Mouse (Mus musculus): ENCODE measurements around the gene Ndp. TPM values are rescaled to one million over a fixed set of nuclear protein-coding genes. Genes with fewer than 3 reads are reported as not detected.

The Ndp gene
- polyA plus RNA-seq (2016; fragmentation: Nextera tagmentation; extraction: Ambion mirVana), result 0.19 and 0.33 TPM in 2 replicates

DNA sequence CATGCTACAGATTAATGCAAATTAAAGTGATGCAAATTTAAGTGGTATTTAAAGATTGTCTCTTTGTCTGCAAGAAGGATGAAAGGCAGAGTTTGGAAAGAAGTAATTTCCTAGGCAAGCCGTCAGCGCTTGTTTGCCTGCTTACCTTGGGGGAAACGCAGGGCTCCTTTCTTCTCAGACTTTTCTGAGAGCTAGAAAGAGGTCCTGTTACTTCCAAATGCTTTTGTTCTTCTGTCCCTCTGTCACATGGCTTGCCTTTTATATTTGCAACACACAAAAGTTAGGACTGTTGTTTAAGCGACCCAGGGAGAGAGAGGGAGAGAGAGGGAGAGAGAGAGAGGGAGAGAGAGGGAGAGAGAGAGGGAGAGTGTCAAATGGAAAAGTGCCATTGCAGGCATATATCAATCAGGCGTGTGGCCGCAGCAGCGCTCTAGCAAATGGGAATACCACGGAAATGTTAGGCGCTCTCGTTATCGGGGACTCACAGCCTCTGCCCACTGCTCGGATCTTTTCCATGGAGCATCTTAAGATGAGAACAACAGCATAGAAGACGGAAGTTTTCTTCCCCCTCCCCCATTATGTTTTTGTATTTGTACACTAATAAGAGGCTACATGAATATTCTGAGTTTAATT is at the start of gene Ndp:
Ndp (minus strand) TSS at position 534 of the 633 bp plus-strand sequence.
- Histone ChIP-seq H3K27me3 (ENCODE audit: insufficient read depth, poor library complexity, severe bottlenecking) (peaks cover 6% of the 10 kb centered on the region; the same call in 1 of the 2 replicates), H3K36me3 (no peaks in the 10 kb centered on the region), H3K4me3 (peak within 1 kb of the TSS; percentile 39), H3K9me3 (no peaks in the 10 kb centered on the region), H3K27ac (no peak within 1 kb of the TSS), H3K4me1 (no peaks in the 10 kb centered on the region)
- no peak for DNase-seq (ENCODE audit: low spot score)
- WGBS, result 19% methylated on average over 13 of the region's 13 CpGs

DNA sequence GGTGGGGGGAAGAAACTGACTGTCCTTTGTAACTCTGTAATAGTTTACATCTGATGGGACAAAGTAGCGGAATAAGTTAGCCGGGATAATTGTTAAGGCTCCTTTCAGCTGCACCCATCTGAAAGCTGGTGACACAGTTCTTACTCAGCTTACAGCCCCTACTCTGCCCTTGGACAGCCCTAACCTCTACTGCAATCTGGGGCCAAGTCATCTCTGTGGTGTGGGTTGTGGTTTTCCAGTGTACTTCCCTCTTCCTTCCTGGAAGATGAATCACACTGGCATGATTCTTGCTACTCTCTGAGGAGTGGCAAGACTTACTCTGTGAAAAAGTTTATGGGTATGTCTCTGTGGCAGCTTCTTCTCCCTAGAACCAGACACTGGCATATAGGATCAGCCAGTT is 43.2 kb upstream of the Ndp start:
- Histone ChIP-seq H3K9me3 (no peaks in the 10 kb centered on the region), H3K27me3 (ENCODE audit: insufficient read depth, poor library complexity, severe bottlenecking) (no peaks in the 10 kb centered on the region), H3K4me3 (no peak overlapping the region), H3K27ac (no peak overlapping the region), H3K4me1 (no peaks in the 10 kb centered on the region), H3K36me3 (no peaks in the 10 kb centered on the region)
- 88% methylated on average over 2 of the region's 2 CpGs for WGBS
- DNase-seq (ENCODE audit: low spot score), result no peak

DNA sequence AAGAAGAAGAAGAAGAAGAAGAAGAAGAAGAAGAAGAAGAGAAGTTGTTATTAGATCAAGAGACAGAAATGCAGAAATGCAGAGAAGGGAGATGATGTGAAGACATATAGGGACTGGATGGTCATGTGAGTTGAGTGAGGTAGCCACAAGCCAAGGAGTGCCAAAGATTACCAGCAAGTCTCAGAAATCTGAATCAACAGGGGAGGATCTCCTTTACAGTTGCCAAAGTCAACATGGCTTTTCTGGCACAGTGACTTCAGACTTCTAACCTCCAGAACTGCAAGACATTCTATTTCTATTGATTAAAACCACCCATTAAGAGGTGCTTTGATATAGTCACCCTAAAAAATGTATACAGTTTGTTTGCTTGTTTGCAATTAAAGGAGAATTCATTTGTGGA is 6.4 kb upstream of the Ndp start:
- H3K27me3 ChIP-seq (ENCODE audit: insufficient read depth, poor library complexity, severe bottlenecking), result no peaks in the 10 kb centered on the region
- H3K4me3 ChIP-seq, result no peak overlapping the region
- no peak for DNase-seq (ENCODE audit: low spot score)
- H3K4me1 ChIP-seq, result no peaks in the 10 kb centered on the region
- no peaks in the 10 kb centered on the region for H3K36me3 ChIP-seq
- no peak overlapping the region for H3K27ac ChIP-seq
- H3K9me3 ChIP-seq, result no peaks in the 10 kb centered on the region

DNA sequence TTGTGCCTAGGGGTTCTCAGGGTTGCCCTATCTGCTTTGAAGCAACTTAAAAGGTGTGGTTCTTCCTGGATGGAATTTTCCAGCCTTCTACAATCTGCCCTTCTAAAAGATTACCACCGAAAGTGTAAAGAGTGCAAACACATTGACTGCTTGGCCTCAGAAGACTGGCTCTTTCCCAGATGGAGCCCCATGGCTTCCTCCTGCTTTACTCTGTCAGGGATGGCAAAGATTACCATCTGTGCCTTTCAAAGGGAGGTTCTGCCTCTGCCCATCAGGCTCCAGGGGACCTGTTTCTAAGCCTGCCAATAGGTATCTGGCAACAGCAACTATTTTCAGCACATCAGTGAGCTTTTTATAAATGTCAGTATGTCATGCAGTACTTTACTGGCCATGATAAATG is 1.5 kb upstream of the Ndp start:
- WGBS, result 56% methylated on average over 1 of the region's 1 CpGs
- H3K27ac ChIP-seq, result no peak overlapping the region
- H3K4me1 ChIP-seq, result no peaks in the 10 kb centered on the region
- H3K9me3 ChIP-seq, result no peaks in the 10 kb centered on the region
- no peaks in the 10 kb centered on the region for H3K36me3 ChIP-seq
- no peak overlapping the region for H3K4me3 ChIP-seq
- peaks cover 6% of the 10 kb centered on the region; the same call in 1 of the 2 replicates for H3K27me3 ChIP-seq (ENCODE audit: insufficient read depth, poor library complexity, severe bottlenecking)
- no peak for DNase-seq (ENCODE audit: low spot score)

- no peaks in the 10 kb centered on the region for H3K4me1 ChIP-seq
- no peaks in the 10 kb centered on the region for H3K9me3 ChIP-seq
- H3K36me3 ChIP-seq, result no peaks in the 10 kb centered on the region
- H3K4me3 ChIP-seq, result no peak overlapping the region
- H3K27me3 ChIP-seq (ENCODE audit: insufficient read depth, poor library complexity, severe bottlenecking), result peaks cover 6% of the 10 kb centered on the region; the same call in 1 of the 2 replicates
- H3K27ac ChIP-seq, result no peak overlapping the region
- no peak for DNase-seq (ENCODE audit: low spot score)
- 47% methylated on average over 4 of the region's 4 CpGs for WGBS
Observed at GRCm38 (mm10) chrX:16911911-16912310, 337 bp upstream of the Ndp start.

- Histone ChIP-seq H3K27me3 (ENCODE audit: insufficient read depth, poor library complexity, severe bottlenecking) (peaks cover 6% of the 10 kb centered on the region; the same call in 1 of the 2 replicates), H3K4me3 (peak overlapping the region; percentile 39)
- no peak for DNase-seq (ENCODE audit: low spot score)
Observed at GRCm38 (mm10) chrX:16910211-16911095, 1.1 kb downstream of the Ndp start.

DNA sequence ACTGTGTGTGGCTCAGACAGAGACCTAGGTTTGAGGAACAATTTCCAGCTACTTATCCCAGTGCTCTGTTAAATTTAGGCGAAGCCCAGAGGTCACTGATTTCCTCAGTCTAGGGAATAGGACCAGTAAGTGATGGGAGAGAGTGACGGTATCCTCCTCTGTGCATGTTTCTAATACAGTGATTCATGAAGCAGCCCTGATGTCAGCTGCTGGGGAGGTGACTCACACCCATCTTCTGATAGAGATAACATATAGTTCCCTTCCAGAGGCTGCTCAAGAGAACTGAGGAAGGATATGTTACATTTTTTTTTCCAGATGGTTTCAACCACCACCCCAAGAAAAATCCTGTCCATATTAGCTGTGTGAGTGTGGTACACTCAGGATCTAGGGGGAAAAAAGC is 2.9 kb downstream of the Ndp start:
- Histone ChIP-seq H3K4me3 (no peak overlapping the region), H3K36me3 (no peaks in the 10 kb centered on the region), H3K9me3 (no peaks in the 10 kb centered on the region), H3K27me3 (ENCODE audit: insufficient read depth, poor library complexity, severe bottlenecking) (peaks cover 6% of the 10 kb centered on the region; the same call in 1 of the 2 replicates), H3K4me1 (no peaks in the 10 kb centered on the region), H3K27ac (no peak overlapping the region)
- WGBS, result 51% methylated on average over 2 of the region's 2 CpGs
- DNase-seq (ENCODE audit: low spot score), result no peak

More at GRCm38 (mm10) chrX:16910211-16911095, 1.1 kb downstream of the Ndp start:
- no peaks in the 10 kb centered on the region for H3K36me3 ChIP-seq
- no peaks in the 10 kb centered on the region for H3K4me1 ChIP-seq
- no peaks in the 10 kb centered on the region for H3K9me3 ChIP-seq
- H3K27ac ChIP-seq, result no peak overlapping the region
- 21% methylated on average over 18 of the region's 18 CpGs for WGBS

GRCm38 (mm10) chrX:16907554-16907953 is 4.0 kb downstream of the Ndp start:
- no peaks in the 10 kb centered on the region for H3K4me1 ChIP-seq
- 70% methylated on average over 6 of the region's 6 CpGs for WGBS
- H3K4me3 ChIP-seq, result no peak overlapping the region
- no peak overlapping the region for H3K27ac ChIP-seq
- peaks cover 6% of the 10 kb centered on the region; the same call in 1 of the 2 replicates for H3K27me3 ChIP-seq (ENCODE audit: insufficient read depth, poor library complexity, severe bottlenecking)
- H3K9me3 ChIP-seq, result no peaks in the 10 kb centered on the region
- DNase-seq (ENCODE audit: low spot score), result no peak
- no peaks in the 10 kb centered on the region for H3K36me3 ChIP-seq

DNA sequence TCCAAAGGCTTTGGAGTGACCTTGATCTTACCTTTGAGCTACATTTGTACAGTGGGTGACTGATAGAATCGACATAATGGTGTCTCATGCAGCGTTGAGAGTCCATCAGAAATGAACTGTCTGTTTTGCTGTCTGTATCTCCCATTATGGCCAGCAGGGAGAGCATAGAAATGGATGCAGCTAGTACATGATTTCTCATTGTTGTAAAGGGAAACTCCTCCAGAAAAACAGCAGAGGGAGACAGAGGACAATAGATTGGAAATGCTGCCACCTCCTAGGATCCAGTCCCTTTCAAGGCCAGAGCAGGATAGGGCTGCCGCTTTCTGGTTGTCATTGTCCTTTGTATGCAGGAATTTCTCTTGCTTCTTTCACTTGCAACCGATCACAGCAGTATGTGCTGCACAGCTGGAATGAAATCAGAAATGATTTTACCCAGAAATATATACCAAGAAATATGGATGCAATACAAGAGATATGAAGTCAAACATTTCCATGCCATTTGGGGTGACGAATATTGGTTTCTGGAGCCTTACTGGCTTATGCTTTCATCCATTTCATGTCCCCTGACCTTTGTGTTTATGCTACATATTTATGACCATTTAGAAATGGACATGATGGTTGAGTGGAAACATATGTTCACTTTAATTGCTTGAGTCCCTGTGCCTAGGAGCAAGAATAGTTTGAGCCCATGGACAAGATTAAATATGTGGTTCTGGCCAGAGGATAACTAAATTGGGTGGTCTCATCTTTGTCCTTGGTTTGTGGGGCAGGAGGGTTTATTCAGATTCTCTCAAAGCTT is 17.0 kb downstream of the Ndp start:
- no peaks in the 10 kb centered on the region for H3K4me1 ChIP-seq
- 39% methylated on average over 5 of the region's 5 CpGs for WGBS
- peak; percentile 72 for DNase-seq (ENCODE audit: low spot score)
- H3K27ac ChIP-seq, result no peak overlapping the region
- H3K36me3 ChIP-seq, result no peaks in the 10 kb centered on the region
- H3K9me3 ChIP-seq, result no peaks in the 10 kb centered on the region
- H3K27me3 ChIP-seq (ENCODE audit: insufficient read depth, poor library complexity, severe bottlenecking), result no peaks in the 10 kb centered on the region
- H3K4me3 ChIP-seq, result no peak overlapping the region

DNA sequence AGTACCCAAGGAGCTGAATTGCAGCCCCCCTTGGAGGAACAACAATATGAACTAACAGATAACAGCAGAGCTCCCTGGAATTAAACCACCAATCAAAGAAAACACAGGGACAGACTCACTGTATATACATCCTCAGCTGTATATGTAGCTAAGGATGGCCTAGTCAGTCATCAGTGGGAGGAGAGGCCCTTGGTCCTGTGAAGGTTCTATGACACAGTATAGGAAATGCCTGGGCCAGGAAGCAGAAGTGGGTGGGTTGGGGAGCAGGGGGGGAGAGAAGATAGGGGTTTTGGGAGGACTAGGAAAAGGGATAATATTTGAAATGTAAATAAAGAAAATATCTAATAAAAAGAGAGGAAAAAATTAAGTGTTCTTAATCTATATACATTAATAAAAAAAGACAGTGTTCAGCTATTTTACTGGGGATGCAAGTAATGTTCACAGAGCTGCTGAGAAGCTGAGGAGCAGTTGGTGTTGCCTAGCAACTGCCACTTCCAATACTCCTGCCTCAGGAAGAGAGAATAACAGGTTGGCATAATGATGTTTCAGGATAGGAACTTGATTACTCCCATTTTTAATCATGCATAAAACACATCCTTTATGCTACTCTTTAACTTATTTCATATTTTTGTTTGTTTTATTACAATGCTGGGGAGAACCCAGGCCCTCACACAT is 43.8 kb downstream of the Ndp start:
- DNase-seq (ENCODE audit: low spot score), result no peak
- Histone ChIP-seq H3K9me3 (no peaks in the 10 kb centered on the region), H3K4me3 (no peak overlapping the region), H3K27me3 (ENCODE audit: insufficient read depth, poor library complexity, severe bottlenecking) (no peaks in the 10 kb centered on the region), H3K27ac (no peak overlapping the region), H3K4me1 (no peaks in the 10 kb centered on the region), H3K36me3 (no peaks in the 10 kb centered on the region)

- Histone ChIP-seq H3K27ac (no peak overlapping the region), H3K9me3 (no peaks in the 10 kb centered on the region), H3K36me3 (no peaks in the 10 kb centered on the region), H3K4me1 (no peaks in the 10 kb centered on the region), H3K4me3 (no peak overlapping the region), H3K27me3 (ENCODE audit: insufficient read depth, poor library complexity, severe bottlenecking) (no peaks in the 10 kb centered on the region)
- no peak for DNase-seq (ENCODE audit: low spot score)
Observed at GRCm38 (mm10) chrX:16860244-16860643, 51.3 kb downstream of the Ndp start.

DNA sequence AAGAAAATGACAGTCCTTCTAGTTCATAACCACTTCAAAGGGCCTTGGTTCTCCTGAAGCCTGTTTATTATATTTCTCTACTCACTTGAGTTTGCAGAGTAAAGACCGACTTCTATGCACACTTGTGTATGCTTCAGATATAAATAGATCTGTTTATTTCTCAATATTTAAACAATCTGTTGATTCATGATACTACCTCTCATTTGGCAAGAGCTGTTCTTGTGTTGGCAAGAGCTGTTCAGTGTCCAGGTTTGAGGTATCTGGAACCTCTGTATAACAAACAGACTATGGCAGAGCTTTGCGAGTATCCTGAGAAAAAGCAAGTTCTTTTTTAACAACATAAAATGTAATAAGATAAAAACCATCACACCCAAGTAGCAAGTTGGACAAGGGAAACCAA is 65.5 kb downstream of the Ndp start:
- H3K4me3 ChIP-seq, result no peak overlapping the region
- no peaks in the 10 kb centered on the region for H3K4me1 ChIP-seq
- no peaks in the 10 kb centered on the region for H3K36me3 ChIP-seq
- no peaks in the 10 kb centered on the region for H3K27me3 ChIP-seq (ENCODE audit: insufficient read depth, poor library complexity, severe bottlenecking)
- no peaks in the 10 kb centered on the region for H3K9me3 ChIP-seq
- H3K27ac ChIP-seq, result no peak overlapping the region
- 82% methylated on average over 2 of the region's 2 CpGs for WGBS
- DNase-seq (ENCODE audit: low spot score), result no peak

All from heart, embryonic 10.5 days (tissue).